Mouse (Mus musculus) heart, postnatal 14 days (tissue): ENCODE measurements around the gene Spag6. TPM values are rescaled to one million over a fixed set of nuclear protein-coding genes. Genes with fewer than 3 reads are reported as not detected.
A peak's percentile ranks its signal among the peaks of the same experiment; 100 is the strongest.

Experiments
- DNase-seq, 2 experiments: peaks; one replicate each; pipeline ENCODE4 v3.0.0; 2021 to 2022
- intact Hi-C: fragments of 180-260 bp; cut with DNase I; formaldehyde crosslinking; loops from one replicate; pipeline ENCODE4 v1.15.1; 2025
- long read RNA-seq, 2 experiments: library from polyadenylated mRNA; stranded (forward); transcript quantifications; one replicate each; pipeline ENCODE4 v2.0.0; 2021
- total RNA-seq, 2 experiments: library from RNA; stranded (reverse); gene quantifications; 2 replicates each; pipeline ENCODE4 v1.2.3; 2021

Gene Spag6
- total RNA-seq, result not detected
- long read RNA-seq, experiment 1, result 0 reads
- long read RNA-seq, experiment 2, result 0 reads

DNA sequence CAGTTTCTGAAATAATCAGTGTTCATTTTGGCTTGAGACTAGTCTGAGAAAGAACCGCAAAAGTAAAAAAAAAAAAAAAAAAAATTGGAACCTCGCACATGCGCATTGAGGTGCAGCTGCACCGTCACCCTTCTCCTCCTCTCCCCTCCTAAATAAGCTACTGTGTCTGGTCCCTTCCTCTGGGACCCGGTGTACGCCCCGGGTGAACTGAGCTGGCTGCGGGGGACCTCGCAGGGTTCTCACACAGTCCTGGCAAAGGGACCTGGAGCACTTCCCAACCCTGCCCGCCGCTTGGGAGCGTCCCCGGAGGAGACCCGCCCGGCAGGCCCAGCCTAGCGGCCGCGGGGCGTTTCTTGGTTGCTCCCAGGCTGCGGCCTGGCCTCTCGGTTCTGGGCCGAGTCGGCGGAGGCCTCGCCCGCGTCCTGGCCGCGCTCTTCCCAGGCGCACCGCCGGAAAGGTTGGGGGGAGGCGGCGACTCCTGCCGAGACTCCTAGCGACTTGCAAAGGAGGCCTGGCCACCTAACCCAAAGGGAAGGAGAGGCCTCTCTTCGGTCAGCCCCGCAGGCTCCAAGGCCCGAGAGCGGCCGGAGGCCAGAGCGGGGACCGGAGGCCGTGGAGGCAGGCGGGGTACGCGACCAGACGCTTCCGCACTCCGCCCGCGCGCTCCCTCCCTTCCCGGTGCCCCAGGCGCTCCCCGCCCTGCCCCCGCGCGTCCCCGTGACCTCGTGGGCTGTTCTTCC, at the start of gene Spag6:
Spag6 (plus strand) TSS at position 162 of the 740 bp plus-strand sequence.
- intact Hi-C loops, result loop anchor here (2.0 to 5.0 kb wide), 4 partner anchors 73 to 303 kb away; partner anchors contain the start of genes 4930426L09Rik, Dnajc1 and Pip4k2a
- peak; percentile 81 to 82 for DNase-seq

GRCm38 (mm10) chr2:18648563-18648962, 45.3 kb upstream of the Spag6 start:
- DNase-seq, result no peak
- intact Hi-C loops, result no loop called here

DNA sequence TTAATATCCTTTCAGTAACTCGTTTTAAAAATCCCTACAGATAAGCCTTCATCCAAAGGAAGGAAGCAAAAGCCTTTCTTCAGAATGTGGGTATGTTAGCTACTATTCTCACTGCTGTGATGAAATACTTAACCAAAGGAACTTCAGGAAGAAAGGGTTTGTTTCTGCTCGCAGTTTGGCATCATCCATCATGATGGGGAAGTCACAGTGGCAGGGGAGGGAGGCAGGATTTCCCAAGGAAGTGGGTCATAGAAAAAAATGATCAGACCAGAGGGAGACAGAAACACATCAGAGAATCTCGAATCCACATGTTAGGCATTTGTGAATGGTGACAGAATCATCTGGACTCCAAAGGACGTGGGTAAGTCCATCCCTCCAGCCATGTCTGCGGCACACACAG, 39.0 kb upstream of the Spag6 start:
- intact Hi-C loops, result no loop called here
- DNase-seq, result no peak

DNA sequence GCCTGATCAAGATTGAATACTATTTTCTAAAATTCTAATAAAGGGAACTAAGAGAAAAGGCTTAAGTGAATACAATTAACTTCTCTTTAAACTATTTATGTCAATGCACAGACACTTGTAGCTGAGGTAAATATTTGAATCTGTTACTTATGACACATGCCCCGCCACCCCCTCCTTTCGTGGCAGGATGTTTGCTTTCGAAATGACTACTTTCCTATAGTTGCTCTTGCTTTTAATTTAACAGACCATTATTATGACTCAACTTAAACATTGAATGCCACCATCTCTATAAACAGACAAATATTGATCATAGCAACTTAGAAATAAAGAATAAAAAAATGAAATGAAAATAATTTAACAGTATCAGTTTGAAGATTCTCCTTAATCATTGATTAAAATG, 29.8 kb upstream of the Spag6 start:
- no peak for DNase-seq
- intact Hi-C loops, result no loop called here

DNA sequence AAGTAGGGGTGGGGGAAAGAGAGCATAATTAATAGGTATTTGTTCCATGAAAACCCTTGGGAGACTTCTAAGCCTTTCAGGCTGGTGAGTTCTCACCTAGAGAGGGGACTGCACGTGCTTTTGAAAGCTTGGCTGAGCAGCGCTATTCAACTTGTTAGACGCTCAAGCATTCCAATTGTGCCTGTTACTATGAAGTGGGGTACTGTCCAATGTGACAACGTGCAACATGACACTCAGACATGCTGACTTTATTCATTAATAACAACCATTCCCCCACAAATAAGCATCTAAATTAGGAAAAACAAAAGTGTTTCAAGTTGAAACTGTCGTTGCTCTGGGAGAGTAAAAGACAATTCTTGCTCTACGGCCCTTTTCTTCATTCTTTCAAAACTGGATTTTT, 22.8 kb upstream of the Spag6 start:
- DNase-seq, result no peak
- intact Hi-C loops, result loop anchor here (2.0 to 5.0 kb wide), 4 partner anchors 64 to 624 kb away; partner anchors contain the start of genes Dnajc1 and Skida1

- peak; percentile 98 for DNase-seq
These were observed 21.6 kb upstream of the Spag6 start, which contains the start of gene Commd3 for GRCm38 (mm10) chr2:18672133-18672765. Gene Commd3, plus strand, starts transcription at chr2:18672384.

GRCm38 (mm10) chr2:18672766-18673164, 21.1 kb upstream of the Spag6 start:
- peak in 1 of 2 experiments; percentile 25 for DNase-seq
- intact Hi-C loops, result loop anchor here (5.0 kb wide), 3 partner anchors 65 to 625 kb away; partner anchors contain the start of genes Dnajc1 and Skida1

More at GRCm38 (mm10) chr2:18672133-18672765, 21.6 kb upstream of the Spag6 start, which contains the start of gene Commd3:
- intact Hi-C loops, result loop anchor here (5.0 kb wide), 3 partner anchors 65 to 625 kb away; partner anchors contain the start of genes Dnajc1 and Skida1

GRCm38 (mm10) chr2:18673766-18674165, 20.1 kb upstream of the Spag6 start:
- no peak for DNase-seq

DNA sequence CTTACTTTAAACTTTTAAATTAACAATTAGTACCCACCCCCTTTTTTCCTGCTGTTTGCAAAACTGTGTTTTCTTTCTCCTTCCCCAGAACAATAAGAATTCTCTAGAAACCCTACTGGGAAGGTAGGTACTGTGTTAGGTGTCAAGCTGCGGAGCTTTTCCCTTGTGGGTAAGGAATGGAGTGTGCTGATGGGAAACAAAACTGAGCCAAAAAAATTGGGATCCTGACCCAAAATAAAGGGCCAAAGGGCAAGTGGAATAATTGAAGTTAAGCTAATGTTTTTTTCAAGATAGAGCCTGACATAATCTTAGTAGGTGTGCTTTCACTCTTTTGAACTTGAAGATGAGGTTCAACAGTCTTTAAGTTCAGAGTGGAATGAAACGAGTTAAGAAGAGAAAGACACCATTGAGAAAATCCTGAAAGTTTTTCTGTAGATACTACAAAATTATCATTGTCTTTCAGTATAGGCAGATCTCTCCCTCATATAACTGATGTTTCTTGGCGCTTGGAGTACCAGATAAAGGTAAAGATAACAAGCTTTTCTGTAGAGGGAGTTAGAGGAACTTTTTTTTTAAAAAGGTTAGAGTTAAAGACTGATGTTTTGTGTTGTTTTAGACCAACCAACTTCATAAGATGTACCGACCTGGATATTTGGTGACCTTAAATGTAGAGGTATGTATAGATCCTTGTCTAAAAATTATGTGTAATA, 19.5 kb upstream of the Spag6 start:
- no peak for DNase-seq
- intact Hi-C loops, result loop anchor here (5.0 kb wide), 3 partner anchors 67 to 627 kb away; partner anchors contain the start of genes Dnajc1 and Skida1

More at GRCm38 (mm10) chr2:18673766-18674165, 20.1 kb upstream of the Spag6 start:
- intact Hi-C loops, result loop anchor here (5.0 kb wide), 3 partner anchors 66 to 626 kb away; partner anchors contain the start of genes Dnajc1 and Skida1

GRCm38 (mm10) chr2:18675681-18676456, 18.0 kb upstream of the Spag6 start:
- no peak for DNase-seq
- intact Hi-C loops, result loop anchor here (2.0 to 5.0 kb wide), 2 partner anchors 91 to 649 kb away; no protein-coding TSS in a partner anchor

DNA sequence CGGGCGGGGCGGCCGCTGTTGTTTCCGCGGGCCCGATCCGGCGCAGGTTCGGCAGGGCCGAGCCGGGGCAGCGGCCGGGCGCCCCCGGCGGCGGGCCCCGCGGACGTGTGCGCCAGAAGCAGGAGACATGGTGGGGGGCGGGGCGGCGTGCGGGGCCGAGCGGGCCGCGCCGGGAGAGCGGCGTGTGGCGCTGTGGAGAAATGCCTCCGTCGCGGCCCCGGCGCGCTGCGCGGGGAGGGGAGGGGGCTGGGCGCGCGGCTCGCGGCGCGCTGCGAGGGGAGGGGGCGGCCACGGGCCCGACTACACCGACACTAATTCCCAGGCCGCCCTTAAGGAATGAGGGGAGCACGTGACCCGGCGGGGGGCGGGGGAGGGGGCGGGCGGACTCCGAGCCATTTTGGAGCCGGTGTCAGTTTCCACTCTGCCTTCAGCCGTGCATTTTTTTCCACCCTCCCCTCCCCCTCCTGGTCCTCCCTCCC, 17.3 kb upstream of the Spag6 start:
- intact Hi-C loops, result loop anchor here (2.0 to 5.0 kb wide), 2 partner anchors 90 to 649 kb away; no protein-coding TSS in a partner anchor
- peak; percentile 76 to 82 for DNase-seq

DNA sequence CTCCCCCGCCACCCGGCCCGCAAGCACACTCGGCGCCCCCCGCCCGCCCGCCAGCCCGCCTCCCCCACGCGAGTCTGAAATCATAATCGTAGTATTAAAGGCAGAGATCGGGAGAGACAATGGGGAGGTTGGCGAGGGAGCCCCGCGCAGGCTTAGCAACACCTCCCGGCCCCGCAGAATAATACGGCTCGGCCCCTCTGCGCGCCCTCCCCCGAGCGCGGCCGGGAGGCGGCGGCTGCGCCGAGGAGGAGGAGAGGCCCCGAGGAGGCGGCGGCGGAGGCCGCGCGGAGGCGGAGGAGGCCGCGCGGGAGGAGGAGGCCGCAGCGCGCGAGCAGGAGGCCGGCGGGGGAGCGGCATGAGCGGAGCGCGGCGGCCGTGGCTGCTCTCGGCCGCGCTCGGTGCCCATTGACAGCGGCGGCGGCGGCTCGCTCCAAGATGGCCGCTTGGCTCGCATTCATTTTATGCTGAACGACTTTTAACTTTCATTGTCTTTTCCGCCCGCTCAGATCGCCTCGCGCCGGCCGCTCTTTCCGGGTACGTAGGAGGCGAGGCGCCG, 16.8 kb upstream of the Spag6 start, which contains the start of gene Bmi1:
Bmi1 (plus strand) TSS at position 83 of the 556 bp plus-strand sequence.
- peak; percentile 73 to 80 for DNase-seq
- intact Hi-C loops, result loop anchor here (2.0 to 5.0 kb wide), 2 partner anchors 90 to 650 kb away; no protein-coding TSS in a partner anchor

DNA sequence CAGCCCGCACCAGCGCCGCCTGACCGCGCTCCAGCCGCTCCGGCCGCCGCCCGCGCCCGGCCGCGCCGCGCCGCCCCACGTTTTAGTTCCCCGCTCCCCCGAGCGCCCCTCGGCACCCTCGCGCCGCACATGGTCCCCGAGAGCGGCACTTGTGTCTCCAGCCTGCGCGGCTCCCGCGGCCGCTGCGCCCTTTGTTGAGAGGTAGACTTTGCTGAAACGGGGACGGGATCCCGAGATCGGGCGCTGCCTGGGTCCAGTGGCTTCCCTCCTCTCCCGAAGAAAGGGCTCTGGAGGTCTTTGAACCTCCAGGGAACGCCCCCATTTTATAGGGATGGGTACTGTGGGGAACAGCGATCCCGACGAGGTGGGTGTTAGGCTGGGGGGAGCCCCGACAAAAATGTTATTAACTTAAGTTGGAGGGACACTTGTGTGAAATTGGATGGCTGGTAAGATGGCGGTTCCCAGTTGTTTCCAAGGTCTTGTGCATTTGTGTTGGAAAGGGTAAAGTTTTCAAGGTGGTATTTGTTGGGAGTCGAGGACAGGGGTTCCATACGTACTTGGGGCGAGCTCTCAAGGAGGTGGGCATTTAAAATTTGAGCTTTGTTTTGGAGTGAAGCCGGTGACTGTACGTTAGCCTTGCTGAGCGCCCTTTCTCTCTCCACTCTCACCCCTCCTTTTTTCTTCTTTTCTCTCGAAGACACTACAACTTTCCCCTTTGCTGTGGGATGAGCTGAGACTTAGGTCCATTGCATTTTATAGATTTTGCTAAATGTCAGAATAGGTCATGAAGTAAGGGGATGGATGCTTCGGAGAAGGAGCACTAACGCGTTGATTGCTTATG, 16.0 kb upstream of the Spag6 start:
- intact Hi-C loops, result loop anchor here (1.0 to 5.0 kb wide), 3 partner anchors 10 to 651 kb away; no protein-coding TSS in a partner anchor

DNA sequence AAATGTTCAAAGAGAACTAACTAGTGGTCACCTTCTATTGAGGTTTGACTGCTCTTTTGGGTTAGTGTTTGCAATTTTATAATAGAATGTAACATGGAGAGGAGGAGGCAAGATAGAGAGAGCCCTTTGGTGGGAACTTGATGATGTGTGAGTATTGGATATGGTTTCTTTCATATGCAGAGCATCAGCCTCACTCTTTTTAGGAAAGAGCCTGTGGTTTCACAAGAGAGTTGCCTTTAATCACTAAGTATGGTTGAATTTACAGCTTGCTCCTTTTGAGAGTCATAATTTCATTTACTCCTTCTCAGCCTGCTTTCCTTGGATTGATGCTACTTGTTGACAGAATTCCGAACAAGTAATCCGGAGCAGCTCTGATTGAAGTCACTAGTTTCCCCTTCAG, 14.1 kb upstream of the Spag6 start:
- intact Hi-C loops, result loop anchor here (5.0 kb wide), 1 partner anchor 652 kb away; no protein-coding TSS in a partner anchor
- DNase-seq, result no peak

More for the DNA sequence above, 16.0 kb upstream of the Spag6 start:
- DNase-seq, result peak; percentile 57

- DNase-seq, result no peak
- intact Hi-C loops, result no loop called here
These were observed 13.3 kb upstream of the Spag6 start for GRCm38 (mm10) chr2:18680501-18680900.

DNA sequence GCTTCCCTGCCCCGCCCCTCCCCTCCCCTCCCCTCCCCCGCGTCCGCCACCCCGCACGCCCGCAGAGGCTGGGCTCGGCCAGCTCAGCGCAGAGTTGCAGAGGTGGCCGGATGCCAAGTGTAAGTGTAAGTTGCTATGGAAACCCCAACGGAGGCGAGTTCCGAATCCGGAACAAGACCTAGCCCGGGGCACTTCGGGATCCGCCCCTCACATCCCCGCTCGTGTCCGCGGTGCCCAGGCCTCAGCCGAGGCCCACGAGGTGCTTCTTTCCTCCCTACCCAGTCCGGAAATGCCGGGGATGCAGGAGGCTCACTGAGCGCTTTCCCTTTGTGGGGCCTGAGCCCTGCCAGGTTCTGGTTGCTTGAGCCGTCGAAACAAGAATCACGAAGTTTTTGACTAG, 12.9 kb upstream of the Spag6 start:
- intact Hi-C loops, result no loop called here
- DNase-seq, result peak; percentile 68 to 70

- intact Hi-C loops, result no loop called here
- no peak for DNase-seq
These were observed 9.8 kb upstream of the Spag6 start for GRCm38 (mm10) chr2:18684062-18684461.

GRCm38 (mm10) chr2:18686386-18686785, 7.4 kb upstream of the Spag6 start:
- intact Hi-C loops, result no loop called here
- DNase-seq, result no peak
